Mouse (Mus musculus): ENCODE results near the gene Lao1.

DNA sequence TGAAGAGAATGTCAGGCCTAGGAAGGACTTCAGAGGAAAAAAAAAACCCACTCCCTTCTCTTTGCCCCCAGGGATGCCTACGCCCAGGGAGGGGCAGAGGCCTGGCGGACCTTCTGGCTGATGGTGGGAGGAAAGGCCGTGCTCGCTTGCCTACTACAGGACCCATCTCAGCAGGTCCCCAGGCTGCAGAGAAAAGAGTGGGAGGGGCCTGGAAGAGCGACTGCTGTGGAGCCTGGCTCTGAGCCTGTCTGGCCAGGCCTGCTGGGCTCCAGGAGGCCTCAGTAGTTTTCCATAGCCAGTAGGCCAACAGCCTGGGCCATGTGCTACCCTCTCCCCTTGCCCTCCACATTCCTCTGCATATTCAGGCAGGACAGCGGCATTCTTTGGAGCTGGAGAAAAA is 47.1 kb downstream of the Lao1 start:
- TF ChIP-seq CTCF (IDR thresholded peaks at IDR 0.05; ENCODE audit: low read depth) (no peak), EP300 (IDR thresholded peaks at IDR 0.05; ENCODE audit: low read depth) (no peak)

All from heart, postnatal 0 days (tissue).